Mouse (Mus musculus) embryo, embryonic 10.5 days (tissue): Measurements from ENCODE around the gene Tor4a.

ENCODE experiments used
- DNase-seq: peaks from one replicate; pipeline ENCODE4 v3.0.0-alpha.2; 2015; ENCODE audit warnings: low spot score

Gene Tor4a

DNA sequence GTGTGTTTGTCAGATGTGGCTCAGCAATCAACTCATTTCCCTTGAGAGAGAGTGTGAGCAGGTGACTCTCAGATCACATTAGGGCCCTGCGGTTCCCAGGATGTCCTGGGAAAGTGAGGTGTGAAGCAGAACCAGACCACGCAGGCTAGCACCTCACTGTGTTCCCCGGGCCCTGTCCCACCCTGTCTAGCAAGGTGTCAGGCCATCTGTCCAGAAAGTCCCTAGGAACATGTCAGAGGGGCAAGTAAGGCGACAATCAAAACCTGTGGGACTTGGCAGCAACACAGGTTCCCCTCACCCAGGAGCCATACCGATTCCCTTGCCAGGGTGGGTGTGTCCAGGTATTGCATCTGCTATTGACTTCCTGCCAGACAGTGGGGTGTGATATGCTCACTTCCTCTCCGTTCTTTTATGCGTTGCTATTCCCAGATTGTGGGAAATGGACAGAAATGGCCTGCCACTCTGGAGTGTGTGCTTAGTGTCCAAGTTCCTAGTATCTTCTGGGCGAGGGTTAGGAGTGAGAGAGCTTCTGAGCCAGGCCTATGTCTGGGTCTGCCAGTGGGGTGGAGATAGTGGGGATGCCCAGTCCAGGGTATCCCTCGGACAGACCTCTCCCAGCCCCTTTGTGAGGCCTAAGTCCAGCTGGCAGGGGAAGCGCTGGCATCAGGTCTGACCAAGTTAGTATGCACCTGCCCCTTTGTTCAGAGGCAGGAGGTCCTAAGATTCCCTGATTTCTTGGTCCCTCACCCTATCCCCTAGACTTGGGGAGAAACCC, 26.2 kb downstream of the Tor4a start:
- no peak for DNase-seq

DNA sequence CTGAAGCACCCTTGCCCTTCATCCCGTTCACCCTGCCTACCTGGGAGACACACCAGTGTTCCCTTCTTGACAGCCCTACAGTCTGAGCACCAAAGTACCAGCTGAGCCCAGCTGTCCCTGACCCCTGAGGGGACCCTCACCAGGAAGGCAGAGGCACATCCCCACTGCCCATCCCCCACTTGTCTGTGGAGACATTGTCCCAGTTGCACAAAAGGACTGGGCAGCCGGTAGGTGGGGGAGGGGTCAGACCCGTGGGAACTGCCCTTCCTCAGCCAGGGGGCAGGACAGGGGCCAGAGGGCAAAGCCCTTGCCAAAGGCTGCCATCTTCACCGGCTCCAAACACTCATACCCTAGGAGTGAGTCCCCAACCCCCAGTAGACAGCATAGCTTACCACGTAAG, 26.9 kb downstream of the Tor4a start:
- DNase-seq, result peak; percentile 82

DNA sequence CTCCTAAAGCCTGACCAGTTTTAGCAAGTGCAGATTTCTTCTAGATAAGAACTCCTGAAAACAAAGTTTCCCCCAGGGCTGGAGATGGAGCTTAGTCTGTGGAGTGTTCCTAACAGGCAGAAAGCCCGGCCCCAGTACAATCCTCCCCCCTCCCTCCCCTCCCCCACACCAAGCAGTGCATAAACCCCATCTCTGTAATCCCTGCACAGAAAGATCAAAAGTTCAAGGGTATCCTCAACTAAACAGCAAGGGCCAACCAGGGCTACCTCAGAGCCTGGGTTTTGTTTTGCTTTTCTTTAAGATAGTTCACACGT, 28.1 kb downstream of the Tor4a start:
- DNase-seq, result no peak

DNA sequence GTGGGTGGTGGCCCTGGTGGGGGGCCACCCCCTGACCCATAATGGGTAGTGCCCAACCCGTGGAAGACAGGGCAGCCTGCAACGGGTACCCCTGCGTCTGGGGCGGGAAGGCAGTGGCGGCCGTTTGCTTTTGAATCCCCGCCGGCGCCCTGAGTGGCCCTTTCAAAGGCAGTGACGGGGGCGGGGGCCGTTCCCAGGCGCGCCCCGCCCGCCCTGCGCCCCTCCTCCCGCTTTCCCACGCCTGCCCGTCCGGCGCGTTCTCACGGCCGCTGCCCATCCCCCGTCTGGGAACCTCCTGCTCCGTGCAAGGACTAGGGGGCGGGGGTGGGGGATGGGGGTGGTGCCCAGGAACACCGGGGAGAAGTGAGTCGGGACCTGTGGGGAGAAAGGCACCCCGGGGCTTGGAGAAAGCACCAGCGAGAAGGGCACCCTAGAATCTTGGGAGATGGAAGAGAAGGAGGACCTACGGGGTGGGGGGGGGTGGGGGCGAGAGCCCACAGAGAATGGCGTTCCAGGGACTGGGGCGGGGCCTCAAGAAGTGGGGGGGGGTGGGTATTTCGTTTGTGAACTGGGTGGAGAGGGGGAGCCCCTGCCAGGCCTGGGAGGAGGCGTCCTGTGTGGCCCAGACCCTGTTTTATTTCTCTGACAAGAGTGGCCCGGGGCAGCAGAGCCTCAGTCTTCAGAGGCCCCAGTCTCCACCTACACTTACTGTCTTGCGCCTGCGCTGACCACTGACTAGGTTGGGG, 28.6 kb downstream of the Tor4a start:
- DNase-seq, result peak; percentile 90

DNA sequence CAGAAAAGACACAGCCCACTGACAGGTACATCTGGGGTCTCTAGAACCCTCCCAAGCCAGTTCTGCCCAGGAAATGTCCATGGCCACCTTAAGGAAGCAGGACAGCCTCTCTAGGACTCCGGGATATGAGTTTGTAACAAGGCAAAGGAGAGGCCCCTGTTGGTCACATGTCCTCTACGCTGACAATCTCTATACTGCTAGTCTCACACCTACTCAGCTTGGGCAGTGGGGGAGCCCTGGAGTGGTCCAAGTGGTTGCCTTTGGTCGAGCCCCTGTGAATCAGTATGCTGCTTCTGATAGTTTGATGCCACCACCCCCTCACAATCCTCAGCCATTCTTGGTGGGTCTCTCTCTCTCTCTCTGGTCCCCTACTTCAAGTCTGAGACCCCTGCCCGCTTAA, 29.2 kb downstream of the Tor4a start:
- peak; percentile 56 for DNase-seq

DNA sequence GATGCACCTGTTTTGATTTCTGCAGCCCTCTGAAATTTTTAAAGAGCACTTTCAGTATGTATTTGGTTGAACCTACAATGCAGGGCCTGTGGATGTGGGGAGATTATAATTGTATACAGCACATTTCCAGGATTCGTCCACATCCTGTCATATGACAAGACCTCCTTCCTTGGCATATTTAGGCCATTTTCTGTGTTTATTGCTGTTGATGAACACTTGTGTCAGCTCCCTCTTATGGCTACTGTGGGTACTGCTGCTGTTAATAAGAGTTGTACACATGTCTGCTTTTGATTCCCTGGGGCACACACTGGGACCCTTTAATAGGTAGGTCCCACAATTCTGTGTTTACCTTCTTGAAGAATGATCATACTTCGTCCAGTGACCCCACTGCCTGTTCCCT, 39.0 kb downstream of the Tor4a start:
- DNase-seq, result peak; percentile 72

DNA sequence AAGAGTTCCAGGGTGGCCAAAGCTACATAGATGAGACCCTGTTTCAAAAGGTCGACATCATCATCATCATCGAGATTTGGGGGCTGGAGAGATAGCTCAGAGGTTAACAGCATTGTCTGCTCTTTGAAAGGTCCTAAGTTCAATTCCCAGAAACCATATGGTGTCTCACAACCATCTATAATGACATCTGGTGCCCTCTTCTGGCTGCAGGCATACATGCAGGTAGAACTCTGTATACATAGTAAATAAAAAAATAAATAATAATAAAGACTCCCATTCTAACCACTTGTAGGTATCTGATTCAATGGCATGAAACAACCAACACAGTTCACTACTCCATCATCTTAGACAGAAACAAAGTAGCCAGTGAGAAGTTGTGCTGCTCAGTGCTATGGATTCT, 39.7 kb downstream of the Tor4a start:
- DNase-seq, result peak; percentile 36

DNA sequence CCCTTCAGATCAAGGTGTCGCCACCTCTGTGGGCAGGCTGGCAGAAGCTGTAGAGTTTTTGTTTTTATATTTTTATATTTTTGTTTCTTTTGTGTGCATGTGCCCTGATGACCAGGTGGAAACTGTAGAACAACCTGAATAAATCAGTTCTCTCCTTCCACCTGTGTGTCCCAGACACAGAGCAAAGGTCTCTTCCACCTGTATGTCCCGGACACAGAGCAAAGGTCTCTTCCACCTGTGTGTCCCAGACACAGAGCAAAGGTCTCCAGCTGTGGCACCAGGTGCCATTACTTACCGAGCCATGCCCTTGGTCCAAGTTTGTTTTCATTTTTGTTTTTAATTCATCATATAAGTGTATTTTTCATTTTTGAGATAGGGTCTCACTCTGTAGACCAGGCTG, 40.5 kb downstream of the Tor4a start:
- DNase-seq, result no peak

DNA sequence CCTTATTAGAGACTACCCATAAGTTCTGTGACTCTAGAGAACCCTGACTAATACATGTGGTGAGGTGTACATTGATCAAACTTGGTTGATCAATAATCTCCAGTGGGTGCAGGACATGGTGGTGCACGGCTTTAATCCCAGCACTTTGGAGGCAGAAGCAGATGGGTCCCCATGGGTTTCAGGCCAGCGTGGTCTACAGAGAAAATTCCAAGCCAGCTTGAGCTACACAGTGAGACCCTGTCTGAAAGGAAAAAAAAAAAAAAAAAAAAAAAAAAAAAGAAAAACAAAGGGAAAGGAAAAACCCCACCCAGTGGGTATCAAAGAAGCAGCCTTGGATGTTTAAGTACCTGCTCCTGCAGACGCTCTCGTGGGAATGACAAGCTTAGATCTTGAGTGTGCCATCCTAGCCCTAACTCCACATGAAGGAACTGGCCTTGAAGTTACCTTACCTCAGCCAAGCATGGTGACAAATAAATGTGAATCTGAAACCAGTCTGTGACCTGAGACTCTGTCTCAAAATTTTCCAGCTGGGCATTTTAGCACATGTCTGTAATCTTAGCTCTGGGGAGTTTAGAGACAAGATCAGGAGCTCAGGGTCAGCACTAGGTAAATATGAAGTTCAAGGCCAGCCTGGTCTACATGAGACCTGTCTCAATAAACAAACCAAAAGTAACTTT, 45.3 kb downstream of the Tor4a start:
- DNase-seq, result no peak

DNA sequence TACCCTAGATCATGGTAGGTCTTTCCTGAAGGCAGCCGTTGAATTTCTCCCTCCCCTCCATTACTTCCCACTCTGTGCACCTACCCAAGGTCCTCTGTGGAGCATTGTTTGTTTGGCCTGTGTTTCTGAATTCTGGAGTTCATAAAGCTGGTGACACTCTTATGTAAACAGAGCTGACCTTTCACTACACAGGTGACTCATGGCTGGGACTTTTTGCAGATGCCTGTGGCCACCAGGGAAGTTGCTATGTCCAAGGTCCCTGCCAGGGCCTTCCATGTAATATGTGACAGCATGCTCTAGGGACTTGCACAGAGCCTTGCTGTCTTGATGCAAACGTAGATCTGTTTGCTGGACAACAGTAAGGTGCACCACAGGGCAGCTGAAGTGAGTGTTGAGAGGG, 47.0 kb downstream of the Tor4a start:
- DNase-seq, result no peak

DNA sequence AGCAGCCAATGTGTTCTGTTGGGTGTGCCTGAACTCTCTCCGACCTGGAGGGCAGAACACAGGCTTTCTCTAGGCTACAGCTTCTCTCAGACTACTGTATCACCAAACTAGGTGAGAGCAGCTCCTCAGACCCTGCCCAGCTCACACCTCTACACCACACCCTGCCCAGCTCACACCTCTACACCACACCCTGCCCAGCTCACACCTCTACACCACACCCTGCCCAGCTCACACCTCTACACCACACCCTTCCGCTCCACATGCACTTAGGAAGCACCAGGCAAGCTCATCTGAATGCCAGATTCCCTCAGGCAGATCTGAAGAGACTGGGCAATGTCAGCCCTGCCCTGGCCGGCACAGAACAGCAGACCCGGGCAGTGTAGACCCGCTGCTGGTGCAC, 48.8 kb downstream of the Tor4a start:
- DNase-seq, result no peak

DNA sequence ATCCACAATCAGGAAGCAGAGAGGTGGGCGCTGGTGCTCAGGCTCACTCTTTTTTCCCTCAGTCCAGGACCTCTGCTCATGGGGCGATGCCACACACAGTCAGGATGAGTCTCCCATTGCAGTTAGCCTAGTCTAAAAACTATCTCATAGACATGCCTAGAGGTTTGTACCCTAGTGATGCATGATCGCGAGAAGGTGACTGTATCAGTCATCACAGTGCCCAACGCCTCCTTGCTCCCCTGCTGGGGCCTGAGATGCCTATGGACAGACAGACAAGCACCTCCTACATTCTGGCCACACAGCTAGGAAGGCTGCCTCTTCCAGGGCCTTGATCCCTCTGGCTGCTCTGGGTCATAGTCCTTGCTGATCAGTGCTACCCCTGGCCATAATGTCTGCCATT, 49.3 kb downstream of the Tor4a start:
- DNase-seq, result no peak

DNA sequence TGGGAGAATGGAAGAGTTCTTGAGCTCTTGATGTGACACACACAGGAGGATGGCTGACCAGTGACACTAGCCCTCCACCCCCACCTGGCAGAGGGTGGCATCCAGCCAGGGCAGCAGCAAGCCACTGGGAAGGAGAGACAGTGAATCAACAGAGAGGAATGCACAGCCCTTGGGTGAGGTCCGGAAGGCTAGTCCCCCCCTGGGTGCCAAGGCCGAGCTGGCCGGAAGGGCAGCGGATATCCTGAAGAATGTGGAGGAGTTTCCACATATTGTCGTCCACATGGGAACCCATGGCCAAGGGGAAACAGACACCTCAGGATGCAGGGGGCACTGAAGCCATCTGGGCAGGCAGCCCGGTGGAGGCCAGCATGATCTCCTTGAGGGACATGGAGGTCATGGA, 51.3 kb downstream of the Tor4a start:
- DNase-seq, result no peak
